Mouse (Mus musculus) olfactory bulb, adult 2 months (tissue): Measurements from ENCODE around the gene Letm1.

Experiments
- CTCF ChIP-seq: fragments of 200-500 bp; IDR thresholded peaks from 2 replicates; pipeline ENCODE4 v1.5.1; 2012; ENCODE audit warnings: low read depth, mild to moderate bottlenecking, low read length, moderate library complexity; ENCODE audit not compliant: insufficient read depth
- POLR2A ChIP-seq: fragments of 200-500 bp; IDR thresholded peaks from 2 replicates; pipeline ENCODE4 v1.6.1; 2012; ENCODE audit warnings: mild to moderate bottlenecking, low read depth, low read length, moderate library complexity; ENCODE audit not compliant: insufficient read depth

DNA sequence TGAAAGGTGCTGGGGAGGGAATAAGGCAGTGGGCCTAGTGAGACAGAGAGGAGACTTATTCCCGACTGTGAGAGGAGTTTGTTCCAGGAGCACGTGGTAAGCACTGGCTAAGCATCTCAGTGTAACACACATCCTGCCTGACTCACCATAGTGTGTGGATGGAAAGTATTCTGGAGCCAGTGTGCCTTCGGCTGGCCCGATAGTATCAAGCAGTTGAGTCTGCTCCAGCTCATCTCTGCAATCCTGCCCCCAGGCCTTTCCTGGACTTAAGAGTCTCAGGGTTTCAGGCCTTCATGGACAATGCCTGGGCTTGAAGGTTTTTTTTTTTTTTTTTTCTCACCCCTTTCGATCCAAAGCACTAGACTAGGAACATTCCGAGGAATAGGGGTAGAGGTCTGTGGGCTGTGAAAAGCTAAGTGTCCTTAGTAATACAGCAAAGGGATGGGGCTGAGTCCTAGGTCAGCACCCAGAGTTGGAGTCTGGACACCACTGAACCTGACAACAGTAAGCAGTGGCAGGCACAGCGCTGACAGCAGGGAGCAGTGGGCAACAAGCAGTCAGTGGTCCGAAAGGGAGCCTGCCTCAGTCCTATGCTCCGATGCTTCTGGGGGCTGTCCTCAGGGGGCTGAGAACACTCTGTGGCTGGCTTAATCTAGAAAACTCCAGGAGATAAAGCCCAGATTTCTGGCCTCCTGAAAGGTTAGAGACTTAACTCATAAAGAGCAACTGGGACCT is 36.7 kb upstream of the Letm1 start:
- TF ChIP-seq POLR2A (no peak), CTCF (no peak)
